Comparison of ENCODE assay signal across 10 mouse cellular contexts in genomic region chr2:105677434-105678105, GRCm38 (mm10). TPM values are rescaled to one million over a fixed set of nuclear protein-coding genes. Genes with fewer than 3 reads are reported as not detected.
DNase-seq lines count a peak whose midpoint lies in the region; ATAC-seq and TF ChIP-seq lines count a peak whose summit lies in the region.
"Had no signal": no experiment of that assay in that cellular context is flagged by ENCODE, and none has a peak within 500 bp of the region (broad histone marks: within the 10 kb centered on the region; RNA-seq: fewer than 3 reads in every experiment).

No protein-coding gene starts in this region.

- no peaks in the 10 kb centered on the region for H3K36me3 ChIP-seq in intestine, postnatal 0 days (ENCODE audit: control insufficient read depth, insufficient read depth)
- no peaks in the 10 kb centered on the region for H3K36me3 ChIP-seq in intestine, embryonic 15.5 days
- H3K36me3 ChIP-seq in hindbrain, embryonic 15.5 days: no peaks in the 10 kb centered on the region
- no peaks in the 10 kb centered on the region for H3K36me3 ChIP-seq in neural tube, embryonic 14.5 days (ENCODE audit: control insufficient read depth, insufficient read depth, low read length)
- H3K36me3 ChIP-seq in liver, embryonic 11.5 days (ENCODE audit: control insufficient read depth, insufficient read depth, low read length): no peaks in the 10 kb centered on the region

- ATAC-seq in intestine, postnatal 0 days: no peak
- no peak for ATAC-seq in intestine, embryonic 15.5 days
- ATAC-seq in hindbrain, embryonic 15.5 days (ENCODE audit: low FRiP score, low read depth): no peak
- no peak for ATAC-seq in neural tube, embryonic 14.5 days (ENCODE audit: low read depth)
- no peak for ATAC-seq in liver, embryonic 11.5 days (replicated peaks; ENCODE audit: low FRiP score)

- H3K4me3 ChIP-seq in intestine, postnatal 0 days (ENCODE audit: low read depth, low read length): 0 out of 2 replicates have a peak overlapping the region, but pooled peaks have one; percentile 11
- H3K4me3 ChIP-seq in intestine, embryonic 15.5 days (replicated peaks): no peak overlapping the region
- H3K4me3 ChIP-seq in hindbrain, embryonic 15.5 days: peak overlapping the region; percentile 43
- H3K4me3 ChIP-seq in neural tube, embryonic 14.5 days (ENCODE audit: low read depth, low read length): peak overlapping the region; percentile 40
- no peak overlapping the region for H3K4me3 ChIP-seq in liver, embryonic 11.5 days (ENCODE audit: low read depth, low read length)

- H3K9me3 ChIP-seq in intestine, postnatal 0 days (ENCODE audit: control insufficient read depth): no peaks in the 10 kb centered on the region
- no peaks in the 10 kb centered on the region for H3K9me3 ChIP-seq in intestine, embryonic 15.5 days
- H3K9me3 ChIP-seq in hindbrain, embryonic 15.5 days: no peaks in the 10 kb centered on the region
- H3K9me3 ChIP-seq in neural tube, embryonic 14.5 days (ENCODE audit: control insufficient read depth, low read length): no peaks in the 10 kb centered on the region
- no peaks in the 10 kb centered on the region for H3K9me3 ChIP-seq in liver, embryonic 11.5 days (ENCODE audit: control insufficient read depth, low read length)

- H3K27ac ChIP-seq in intestine, postnatal 0 days (ENCODE audit: low read depth, low read length): no peak overlapping the region
- no peak overlapping the region for H3K27ac ChIP-seq in intestine, embryonic 15.5 days
- peak overlapping the region; percentile 78 for H3K27ac ChIP-seq in hindbrain, embryonic 15.5 days (replicated peaks)
- peak overlapping the region; percentile 28; the same call in 1 of the 2 replicates for H3K27ac ChIP-seq in neural tube, embryonic 14.5 days (ENCODE audit: low read depth, low read length)
- H3K27ac ChIP-seq in liver, embryonic 11.5 days (ENCODE audit: low read depth, low read length): no peak overlapping the region

- H3K9ac ChIP-seq in intestine, postnatal 0 days (ENCODE audit: low read depth, low read length): no peak overlapping the region
- H3K9ac ChIP-seq in intestine, embryonic 15.5 days: no peak overlapping the region
- H3K9ac ChIP-seq in hindbrain, embryonic 15.5 days: peak overlapping the region; percentile 47
- no peak overlapping the region for H3K9ac ChIP-seq in neural tube, embryonic 14.5 days (replicated peaks; ENCODE audit: low read depth, low read length)
- no peak overlapping the region for H3K9ac ChIP-seq in liver, embryonic 11.5 days (ENCODE audit: low read depth, low read length)
- H3K9ac ChIP-seq: lung, embryonic 14.5 days had no signal

- no peaks in the 10 kb centered on the region for H3K4me1 ChIP-seq in intestine, postnatal 0 days (replicated peaks; ENCODE audit: control insufficient read depth, insufficient read depth, low read length)
- H3K4me1 ChIP-seq in intestine, embryonic 15.5 days (replicated peaks): peaks cover 25% of the 10 kb centered on the region
- peaks cover 28% of the 10 kb centered on the region for H3K4me1 ChIP-seq in hindbrain, embryonic 15.5 days (replicated peaks)
- H3K4me1 ChIP-seq in neural tube, embryonic 14.5 days (ENCODE audit: control insufficient read depth, insufficient read depth, low read length): peaks cover 18% of the 10 kb centered on the region
- H3K4me1 ChIP-seq in liver, embryonic 11.5 days (replicated peaks; ENCODE audit: control insufficient read depth, insufficient read depth, low read length): peaks cover 10% of the 10 kb centered on the region

- no peak overlapping the region for H3K4me2 ChIP-seq in intestine, postnatal 0 days (replicated peaks; ENCODE audit: low read depth)
- no peak overlapping the region for H3K4me2 ChIP-seq in intestine, embryonic 15.5 days (replicated peaks)
- H3K4me2 ChIP-seq in hindbrain, embryonic 15.5 days: peak overlapping the region; percentile 60
- H3K4me2 ChIP-seq in neural tube, embryonic 14.5 days (ENCODE audit: low read depth, low read length): peak overlapping the region; percentile 62; the same call in 1 of the 2 replicates
- no peak overlapping the region for H3K4me2 ChIP-seq in liver, embryonic 11.5 days
- H3K4me2 ChIP-seq: lung, embryonic 14.5 days had no signal

- H3K27me3 ChIP-seq in intestine, postnatal 0 days (replicated peaks; ENCODE audit: control insufficient read depth, insufficient read depth, low read length): peaks cover 97% of the 10 kb centered on the region
- H3K27me3 ChIP-seq in intestine, embryonic 15.5 days (replicated peaks): peaks cover 92% of the 10 kb centered on the region
- peaks cover 50% of the 10 kb centered on the region for H3K27me3 ChIP-seq in hindbrain, embryonic 15.5 days
- peaks cover 33% of the 10 kb centered on the region for H3K27me3 ChIP-seq in neural tube, embryonic 14.5 days (ENCODE audit: control insufficient read depth, insufficient read depth, low read length)
- H3K27me3 ChIP-seq in liver, embryonic 11.5 days (replicated peaks; ENCODE audit: control insufficient read depth, insufficient read depth, low read length): peaks cover 100% of the 10 kb centered on the region

- TF ChIP-seq CTCF in intestine, postnatal 0 days (IDR thresholded peaks at IDR 0.05; ENCODE audit: low read depth): no peak

- DNase-seq in embryo, embryonic 9.5 days (ENCODE audit: extremely low spot score): peak; percentile 37
- DNase-seq in ovary, postnatal 36 days (ENCODE audit: low spot score): no peak
- DNase-seq in liver, embryonic 11.5 days (ENCODE audit: low spot score): no peak
- no peak for DNase-seq in thymus, postnatal 25 days
- DNase-seq: heart, postnatal 10 days; lung, embryonic 14.5 days had no signal

- 2% methylated on average over 11 of the region's 11 CpGs for WGBS in intestine, postnatal 0 days
- WGBS in intestine, embryonic 15.5 days: 2% methylated on average over 11 of the region's 11 CpGs
- WGBS in hindbrain, embryonic 15.5 days: 4% methylated on average over 11 of the region's 11 CpGs
- 4% methylated on average over 11 of the region's 11 CpGs for WGBS in neural tube, embryonic 14.5 days
- WGBS in liver, embryonic 11.5 days: 0% methylated on average over 11 of the region's 11 CpGs

RNA-seq across cellular contexts. Expression of gene Pax6, which starts 8.9 kb away (rescaled TPM):
- polyA plus RNA-seq in intestine, postnatal 0 days (2015; fragmentation: Nextera tagmentation; extraction: Ambion mirVana): 0.43 and 0.51 TPM in 2 replicates
- polyA plus RNA-seq in intestine, embryonic 15.5 days (2015; fragmentation: Nextera tagmentation; extraction: Ambion mirVana): 2.3 and 2.8 TPM in 2 replicates
- 32.6 and 42.3 TPM in 2 replicates for polyA plus RNA-seq in hindbrain, embryonic 15.5 days (2015; fragmentation: Nextera tagmentation; extraction: Ambion mirVana)
- 13.3 and 13.5 TPM in 2 replicates for polyA plus RNA-seq in neural tube, embryonic 14.5 days (2014; fragmentation: Nextera tagmentation; extraction: Ambion mirVana)
- 0.26 TPM in 1 of 2 replicates, not detected in the other for polyA plus RNA-seq in liver, embryonic 11.5 days (2014; fragmentation: Nextera tagmentation; extraction: Ambion mirVana)
- polyA plus RNA-seq: lung, embryonic 14.5 days had no signal

Comparison
In these comparisons a context has a peak if more than half of its experiments do, and no peak if none do; other contexts are left out.
1. H3K4me3 ChIP-seq: peak in intestine, postnatal 0 days (single experiment), hindbrain, embryonic 15.5 days (single experiment) and neural tube, embryonic 14.5 days (single experiment); none in intestine, embryonic 15.5 days (single experiment) and liver, embryonic 11.5 days (single experiment).
2. H3K27ac ChIP-seq: peak in hindbrain, embryonic 15.5 days (single experiment) and neural tube, embryonic 14.5 days (single experiment); none in intestine, postnatal 0 days (single experiment), intestine, embryonic 15.5 days (single experiment) and liver, embryonic 11.5 days (single experiment).
3. H3K4me2 ChIP-seq: peak in hindbrain, embryonic 15.5 days (single experiment) and neural tube, embryonic 14.5 days (single experiment); none in intestine, postnatal 0 days (single experiment), intestine, embryonic 15.5 days (single experiment) and liver, embryonic 11.5 days (single experiment).